Mouse (Mus musculus) kidney, adult 11 months (tissue): ENCODE measurements around the gene Tubgcp4.

Experiments
- DNase-seq: peaks from one replicate; pipeline ENCODE4 v3.0.0; 2022

Tubgcp4 gene

DNA sequence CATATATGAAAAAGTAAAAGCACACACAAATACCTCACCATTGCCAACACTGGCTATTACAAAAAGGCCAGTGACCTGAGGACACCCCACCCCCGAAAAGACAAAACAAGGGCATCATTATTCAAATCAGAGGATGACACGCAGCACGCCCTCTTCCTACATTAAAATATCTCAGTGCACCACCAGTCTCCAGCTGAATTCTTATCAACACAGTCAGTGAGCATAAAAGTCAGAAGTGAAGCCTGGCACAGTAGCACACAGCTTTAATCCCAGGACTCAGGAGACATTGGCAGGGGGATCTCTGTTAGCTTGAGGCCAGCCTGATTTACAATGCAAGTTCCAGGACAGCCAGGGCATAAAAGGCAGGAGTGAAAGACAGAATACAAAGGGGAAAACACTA is 36.1 kb downstream of the Tubgcp4 start:
- no peak for DNase-seq

DNA sequence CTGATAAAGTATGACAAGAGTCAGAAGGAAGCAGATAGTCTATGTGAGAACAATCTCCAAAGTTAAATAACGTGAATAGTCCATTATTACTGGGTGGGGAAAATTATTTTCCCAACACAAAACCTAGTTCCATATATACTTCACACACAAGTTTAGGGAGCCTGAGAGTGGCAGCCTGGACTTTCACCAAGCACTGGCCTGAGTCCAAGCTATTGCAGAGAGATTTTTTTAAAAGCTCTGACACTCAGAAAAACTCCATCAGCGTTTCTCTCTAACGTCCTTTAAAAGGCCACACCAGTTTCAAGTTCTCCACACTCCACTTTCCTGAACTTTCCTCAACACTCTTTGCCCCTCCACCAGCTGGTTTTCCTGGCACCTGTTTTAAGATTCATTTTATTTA is 44.0 kb downstream of the Tubgcp4 start:
- peak; percentile 22 for DNase-seq

DNA sequence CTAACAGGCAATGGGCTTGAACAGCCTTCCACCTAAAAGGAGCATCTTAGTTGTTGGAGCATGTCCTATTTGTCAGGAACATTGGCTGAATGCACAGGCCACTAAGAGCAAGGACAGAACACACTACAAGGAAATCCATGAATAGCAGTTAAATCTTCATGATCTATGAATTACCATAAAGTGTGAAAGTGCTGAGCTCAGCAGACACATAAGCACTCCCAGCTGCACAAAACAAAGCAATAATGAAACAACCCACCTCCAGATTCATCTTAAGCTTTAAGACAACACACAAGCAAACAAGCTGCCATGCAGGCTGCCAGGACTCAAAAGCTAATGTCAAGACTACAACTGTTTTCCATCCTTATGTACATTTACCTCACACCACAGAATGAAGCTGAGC is 48.7 kb downstream of the Tubgcp4 start:
- no peak for DNase-seq

DNA sequence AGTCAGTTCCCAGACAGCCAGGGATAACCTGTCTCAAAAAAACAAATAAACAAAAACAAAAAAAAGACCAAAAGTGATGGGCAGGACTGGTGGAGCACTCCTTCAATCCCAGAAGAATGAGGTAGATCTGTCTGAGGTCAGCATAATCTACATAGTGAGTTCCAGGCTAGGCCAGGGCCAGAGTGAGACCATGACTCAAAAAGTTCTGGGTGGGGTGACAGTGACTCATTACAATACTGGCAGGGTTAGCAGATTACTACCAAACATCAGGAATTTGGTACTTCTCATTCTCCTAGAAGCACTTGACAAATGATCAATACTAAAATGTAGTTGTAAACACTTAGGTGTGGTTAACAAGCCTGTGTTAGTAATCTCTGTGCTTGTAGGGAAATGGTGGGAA is 49.5 kb downstream of the Tubgcp4 start:
- no peak for DNase-seq

DNA sequence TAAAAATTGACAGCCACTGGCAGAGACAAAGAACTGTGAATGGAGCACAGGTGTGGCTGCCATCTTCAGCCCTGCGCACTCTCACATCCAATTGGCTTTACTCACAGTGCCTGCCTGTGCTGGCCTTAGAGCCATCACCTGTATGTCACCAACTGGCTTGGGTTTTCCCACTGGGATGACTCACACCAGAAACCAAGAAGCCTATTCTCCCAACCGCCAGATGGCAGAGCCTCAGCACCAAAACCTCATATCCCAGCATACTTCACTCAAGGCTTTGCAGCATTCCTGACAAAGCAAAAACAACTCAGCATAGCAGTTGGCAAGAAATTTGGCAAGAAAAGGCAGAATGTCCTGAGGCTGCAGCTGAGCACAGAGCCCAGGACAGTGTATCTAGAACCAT is 52.6 kb downstream of the Tubgcp4 start:
- no peak for DNase-seq

DNA sequence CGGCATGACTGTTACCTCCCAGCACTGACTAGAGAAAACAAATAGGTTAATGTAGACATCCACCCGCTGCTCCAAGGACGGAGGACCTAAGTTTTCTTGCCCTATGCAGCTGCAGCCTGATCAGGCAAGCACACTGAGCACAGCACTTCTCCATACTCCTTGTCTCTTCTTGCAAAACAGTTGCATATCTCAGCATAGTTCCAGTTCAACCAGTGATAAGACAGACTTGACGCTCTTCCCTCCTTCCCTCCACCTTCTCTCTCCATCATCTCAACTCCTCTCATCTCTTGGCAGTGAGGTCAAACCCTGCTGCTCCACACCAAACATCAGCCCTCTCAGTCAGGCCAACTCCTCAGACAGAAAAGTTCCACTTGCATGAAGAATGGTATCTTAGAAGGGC is 57.7 kb downstream of the Tubgcp4 start:
- no peak for DNase-seq

DNA sequence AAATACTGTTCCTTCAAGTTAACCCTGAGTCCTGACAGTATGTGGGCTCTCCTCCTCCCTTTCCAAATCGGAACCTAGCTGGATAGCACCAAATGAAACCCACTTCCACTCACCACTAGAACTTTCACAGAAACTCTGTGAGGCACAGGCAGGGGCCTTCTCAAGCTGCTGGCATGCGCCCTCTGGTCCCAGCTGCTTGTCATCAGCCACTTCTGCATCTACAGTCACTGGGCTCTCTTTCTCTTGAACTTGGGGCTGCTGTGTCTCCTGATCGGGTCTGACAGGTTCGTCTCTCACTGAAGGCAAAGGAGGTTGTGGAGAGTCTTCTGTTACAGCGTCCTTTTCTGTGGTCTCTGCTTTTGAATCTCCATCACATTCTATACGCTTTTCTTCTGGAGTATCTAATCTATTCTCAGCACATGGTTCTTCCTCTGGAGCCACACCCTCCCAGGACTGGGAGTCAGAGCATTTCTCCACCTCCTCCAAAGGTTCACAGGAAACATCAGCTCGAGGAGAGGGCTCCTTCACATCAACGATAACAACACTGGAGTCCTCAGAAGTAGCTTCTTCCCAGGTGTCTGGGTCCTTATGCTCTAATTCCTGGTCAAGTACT is 65.1 kb downstream of the Tubgcp4 start:
- no peak for DNase-seq

DNA sequence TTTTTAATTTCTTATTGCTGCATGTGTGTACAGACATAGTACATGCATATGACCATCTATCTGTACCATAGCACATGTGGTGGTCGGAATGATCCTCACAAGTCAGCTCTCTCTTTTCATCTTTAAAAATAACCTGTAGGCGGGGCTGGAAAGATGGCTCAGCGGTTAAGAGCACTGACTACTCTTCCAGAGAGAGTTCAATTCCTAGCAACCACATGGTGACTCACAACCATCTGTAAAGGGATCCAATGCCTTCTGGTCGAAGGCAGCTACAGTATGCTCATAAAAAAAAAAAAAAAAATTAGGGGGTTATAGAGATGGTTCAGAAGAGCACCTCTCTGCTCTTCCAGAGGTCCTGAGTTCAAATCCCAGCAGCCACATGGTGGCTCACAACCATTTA is 69.0 kb downstream of the Tubgcp4 start:
- DNase-seq: no peak

DNA sequence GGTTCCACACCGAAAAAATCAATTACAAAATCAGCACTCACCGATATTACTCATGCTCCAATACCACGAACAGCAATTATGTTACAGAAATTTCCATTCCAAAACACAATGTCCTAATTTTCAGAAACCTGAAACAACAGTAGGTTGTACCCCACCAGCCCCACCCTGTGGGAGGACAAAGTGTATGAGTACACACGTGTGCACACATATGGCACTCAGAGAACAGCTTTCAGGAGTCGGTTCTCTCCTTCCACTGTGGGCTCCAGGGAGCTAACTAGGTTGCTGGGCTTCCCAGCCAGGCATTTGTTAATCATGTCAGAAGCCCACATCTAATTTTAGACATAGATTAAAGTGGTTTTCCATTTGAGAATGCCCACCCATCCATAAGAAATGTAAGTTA is 73.6 kb downstream of the Tubgcp4 start:
- DNase-seq: no peak
